Mouse (Mus musculus): ENCODE results near the gene Sertad4. TPM values are rescaled to one million over a fixed set of nuclear protein-coding genes. Genes with fewer than 3 reads are reported as not detected.

The Sertad4 gene
- total RNA-seq (2021) = 1 to 10 TPM; 4.8 to 6.3 TPM
- long read RNA-seq, experiment 1, partial matches to known transcripts = 0 of 6 reads
- long read RNA-seq, experiment 1, other reads (novel, unspliced or antisense) = 3 of 6 reads
- long read RNA-seq, experiment 2, transcript Sertad4-204 (4 exons, 3,350 nt) = major isoform, 10 of 14 reads
- long read RNA-seq, experiment 2, partial matches to known transcripts = 1 of 14 reads
- long read RNA-seq, experiment 2, other reads (novel, unspliced or antisense) = 3 of 14 reads

DNA sequence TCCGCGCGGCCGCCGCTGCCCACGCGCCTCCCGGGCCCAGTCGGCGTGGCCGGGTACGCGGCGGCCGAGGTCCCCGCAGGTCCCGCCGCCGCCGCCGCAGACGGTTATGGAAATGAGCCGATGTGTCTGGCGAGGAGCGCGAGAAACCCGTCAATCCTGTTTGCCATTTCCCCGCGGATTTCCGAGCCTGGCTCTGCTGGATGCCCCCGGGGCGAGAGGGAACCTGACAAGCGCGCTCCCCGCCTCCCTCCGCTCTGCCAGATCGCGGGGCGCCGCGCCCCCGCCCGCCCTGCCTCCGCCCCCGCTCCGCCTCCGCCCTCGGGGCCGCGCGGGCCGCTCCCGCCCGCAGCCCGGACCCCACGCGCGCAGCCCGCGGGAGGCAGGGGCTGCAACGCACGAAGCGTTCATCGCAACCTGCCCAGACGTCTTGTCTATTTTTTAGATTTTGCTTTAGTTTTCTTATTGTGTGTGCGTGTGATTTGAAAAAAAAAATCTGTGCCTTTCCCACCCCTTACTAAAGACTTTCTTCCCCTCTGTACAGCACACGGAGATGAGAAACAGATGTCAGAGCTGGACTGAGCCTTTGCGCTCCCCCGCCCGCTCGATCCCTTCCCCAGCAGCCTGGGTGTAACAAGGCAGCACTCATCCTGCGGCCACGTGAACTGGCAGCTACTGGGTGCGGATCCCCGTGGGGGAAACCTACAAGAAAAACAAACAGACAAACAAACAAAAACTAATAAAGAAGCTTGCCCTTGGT is at the start of gene Sertad4:
Gene Sertad4 (minus strand): TSS at position 283 of the 757 bp plus-strand sequence.
- intact Hi-C loops (cut with DNase I) = no loop called here
- DNase-seq = peak; percentile 66 to 76

- no peak for DNase-seq
- intact Hi-C loops (cut with DNase I) = no loop called here
These were observed 46.0 kb upstream of the Sertad4 start for GRCm38 (mm10) chr1:192901516-192901915.

GRCm38 (mm10) chr1:192900913-192901312 is 45.4 kb upstream of the Sertad4 start:
- intact Hi-C loops (cut with DNase I) = no loop called here
- no peak for DNase-seq

GRCm38 (mm10) chr1:192898742-192899141 is 43.2 kb upstream of the Sertad4 start:
- intact Hi-C loops (cut with DNase I) = loop anchor here (5.0 kb wide), 2 partner anchors 116 to 171 kb away; no protein-coding TSS in a partner anchor

GRCm38 (mm10) chr1:192897218-192897617 is 41.7 kb upstream of the Sertad4 start:
- peak; percentile 23 to 49 for DNase-seq
- intact Hi-C loops (cut with DNase I) = loop anchor here (5.0 kb wide), 2 partner anchors 115 to 170 kb away; no protein-coding TSS in a partner anchor

More at GRCm38 (mm10) chr1:192898742-192899141, 43.2 kb upstream of the Sertad4 start:
- DNase-seq = no peak

GRCm38 (mm10) chr1:192896076-192896475 is 40.5 kb upstream of the Sertad4 start:
- intact Hi-C loops (cut with DNase I) = loop anchor here (5.0 kb wide), 2 partner anchors 114 to 169 kb away; no protein-coding TSS in a partner anchor
- DNase-seq = no peak

GRCm38 (mm10) chr1:192890716-192891115 is 35.2 kb upstream of the Sertad4 start:
- no peak for DNase-seq
- intact Hi-C loops (cut with DNase I) = no loop called here

DNA sequence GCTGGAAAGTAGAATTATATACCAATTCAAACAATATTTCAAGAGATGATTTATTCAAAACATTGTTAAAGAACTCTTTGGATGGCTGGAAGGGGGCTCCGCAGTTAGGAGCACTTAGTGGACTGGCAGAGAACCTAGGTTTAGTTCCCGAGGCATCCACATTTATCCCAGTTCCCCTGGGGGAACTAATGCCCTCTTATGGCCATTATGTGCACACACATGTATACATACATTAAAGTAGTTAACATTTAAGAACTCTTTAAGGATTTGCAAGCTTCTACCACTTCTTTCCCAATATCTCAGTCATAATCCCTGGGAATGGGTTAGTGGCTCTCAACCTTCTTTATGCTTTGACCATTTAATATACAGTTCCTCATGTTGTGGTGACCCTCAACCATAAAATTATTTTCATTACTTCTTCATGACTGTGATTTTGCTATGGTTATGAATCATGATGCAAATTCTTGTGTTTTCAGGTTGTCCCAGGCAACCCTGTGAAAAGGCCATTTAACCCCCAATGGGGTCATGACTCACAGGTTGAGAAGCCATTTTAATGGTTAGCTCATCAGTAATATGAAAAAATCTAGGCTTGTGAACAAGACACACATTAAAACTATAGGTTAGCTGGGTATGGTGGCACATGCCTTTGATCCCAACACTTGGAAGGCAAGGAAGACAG is 27.2 kb upstream of the Sertad4 start:
- no peak for DNase-seq
- intact Hi-C loops (cut with DNase I) = no loop called here

DNA sequence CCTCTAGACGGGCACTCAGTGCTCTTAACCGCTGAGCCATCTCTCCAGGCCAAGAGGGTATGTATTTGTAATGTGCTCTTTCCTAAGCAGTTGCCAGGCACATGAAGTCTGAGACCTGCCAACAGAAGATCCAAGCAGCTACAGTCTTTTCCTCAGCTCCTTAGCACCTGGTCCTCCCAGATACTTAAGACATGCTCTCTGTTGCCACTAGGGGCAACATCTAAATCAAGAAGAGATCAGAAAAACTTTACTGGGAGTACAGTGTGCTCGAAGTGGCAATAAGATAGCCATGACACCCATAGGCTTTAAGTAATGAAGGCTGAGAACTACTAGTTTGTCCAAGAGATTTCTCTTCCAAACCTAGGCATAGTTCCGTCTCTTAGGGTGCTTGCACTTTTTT is 24.6 kb upstream of the Sertad4 start:
- DNase-seq = no peak
- intact Hi-C loops (cut with DNase I) = no loop called here

GRCm38 (mm10) chr1:192879086-192879580 is 23.6 kb upstream of the Sertad4 start:
- intact Hi-C loops (cut with DNase I) = no loop called here
- no peak for DNase-seq

GRCm38 (mm10) chr1:192872841-192873240 is 17.3 kb upstream of the Sertad4 start:
- intact Hi-C loops (cut with DNase I) = no loop called here
- no peak for DNase-seq

DNA sequence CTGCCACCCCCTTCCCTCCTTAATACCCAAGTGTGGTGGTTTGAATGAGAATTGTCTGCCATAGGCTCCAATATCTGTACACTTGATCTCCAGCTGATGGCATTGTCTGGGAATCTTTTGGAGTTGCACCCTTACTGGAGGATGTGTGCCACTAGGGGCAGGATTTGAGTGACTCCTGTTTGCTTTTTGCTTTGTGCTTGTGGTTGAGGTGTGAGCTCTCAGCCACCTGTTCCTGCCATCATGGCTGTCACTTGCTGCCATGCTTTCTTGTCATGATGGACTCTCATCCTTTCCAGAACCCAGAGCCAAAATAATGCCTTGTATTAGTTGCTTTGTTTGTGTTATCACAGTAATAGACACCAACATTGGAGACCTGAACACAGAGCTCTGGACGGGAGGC is 14.2 kb upstream of the Sertad4 start:
- intact Hi-C loops (cut with DNase I) = no loop called here
- DNase-seq = no peak

DNA sequence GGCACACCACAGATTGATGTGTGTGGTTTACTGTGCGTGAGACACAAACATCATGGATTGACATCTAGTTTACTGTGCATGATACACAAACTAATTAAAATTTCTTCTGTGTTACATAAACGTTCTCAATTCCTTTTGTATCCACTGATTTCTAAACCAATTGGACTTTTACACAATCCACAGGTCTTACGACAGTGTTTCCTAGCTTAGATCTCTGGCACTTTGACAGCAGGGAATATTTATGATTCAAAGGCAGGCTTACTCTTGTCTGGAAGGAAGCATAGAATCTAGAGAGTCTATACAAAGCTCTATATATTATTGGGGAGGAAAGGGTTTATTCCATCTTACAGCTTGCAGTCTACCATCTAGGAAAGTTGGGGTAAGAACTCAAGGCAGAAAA is 8.9 kb upstream of the Sertad4 start:
- intact Hi-C loops (cut with DNase I) = no loop called here
- no peak for DNase-seq

DNA sequence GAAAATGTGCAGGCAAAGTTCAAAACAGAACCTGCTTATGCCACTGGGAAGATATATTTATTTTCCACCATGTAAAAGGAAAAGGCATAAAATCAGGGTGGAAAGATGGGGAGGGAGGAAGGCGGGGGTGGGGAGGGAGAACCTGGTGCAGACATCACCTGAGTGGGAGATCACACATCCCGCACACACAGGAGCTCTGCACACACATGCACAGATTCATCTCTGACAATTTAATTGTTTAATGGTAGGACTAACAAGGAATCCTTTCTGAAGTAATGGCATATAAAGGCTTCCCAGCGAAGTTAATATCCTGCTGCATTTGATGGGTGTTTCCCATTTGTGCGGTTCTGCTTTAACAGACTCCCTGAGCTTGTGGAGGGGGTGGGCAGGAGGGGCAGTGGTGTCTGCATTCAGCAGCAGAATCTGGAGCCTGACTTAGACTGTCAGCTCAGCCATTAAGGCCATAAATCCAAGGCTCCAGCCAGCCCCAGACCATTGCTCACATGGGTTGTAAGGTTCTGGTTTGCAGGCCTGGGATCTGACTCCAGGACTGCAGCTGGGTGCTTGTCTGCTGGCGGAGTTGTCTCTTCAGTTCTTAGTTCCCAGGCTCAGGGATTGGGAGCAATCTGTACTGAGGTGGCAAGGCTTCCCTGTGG is 5.9 kb upstream of the Sertad4 start:
- intact Hi-C loops (cut with DNase I) = no loop called here
- DNase-seq = no peak

- intact Hi-C loops (cut with DNase I) = no loop called here
- no peak for DNase-seq
These were observed 4.7 kb upstream of the Sertad4 start for GRCm38 (mm10) chr1:192860273-192860672.

DNA sequence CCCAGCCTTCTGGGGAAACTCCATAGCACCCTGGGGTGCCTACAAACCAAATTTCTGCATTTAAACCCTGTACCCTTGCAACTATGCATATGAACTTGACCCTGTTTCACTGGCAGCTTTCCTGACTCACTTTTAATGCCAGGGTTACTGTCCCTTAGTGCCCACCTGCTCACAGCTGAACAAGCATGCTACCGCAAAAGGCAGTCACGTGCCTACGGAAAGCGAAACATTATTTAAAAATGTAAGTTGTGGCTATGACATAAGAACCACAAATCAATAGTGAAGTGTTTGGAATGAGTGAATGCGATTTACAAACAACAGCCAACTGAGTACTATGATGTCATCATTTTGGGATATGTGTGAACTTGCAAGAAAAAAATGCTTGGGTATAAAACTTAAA is 2.0 kb upstream of the Sertad4 start:
- intact Hi-C loops (cut with DNase I) = no loop called here
- DNase-seq = no peak

- intact Hi-C loops (cut with DNase I) = no loop called here
- DNase-seq = no peak
These were observed 1.4 kb upstream of the Sertad4 start for GRCm38 (mm10) chr1:192856931-192857330.

DNA sequence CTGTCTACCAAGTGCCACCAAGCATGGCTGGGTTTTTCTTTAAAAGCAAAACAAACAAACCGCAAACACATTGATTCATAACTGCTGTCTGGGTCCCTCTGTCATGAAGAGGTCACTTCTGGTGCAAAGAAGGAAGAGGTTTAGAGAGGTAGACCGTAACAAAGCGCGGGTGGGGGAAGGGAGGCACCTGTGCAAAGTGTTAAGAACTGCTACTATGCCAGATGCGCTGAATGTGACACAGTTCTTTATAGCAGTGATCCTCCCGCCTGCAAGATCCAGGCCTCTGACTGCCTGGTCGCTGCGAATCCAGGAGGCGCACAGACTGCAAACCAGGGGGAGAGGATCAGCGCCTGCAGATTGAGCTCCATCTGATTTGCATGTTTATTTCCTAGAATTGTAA is 855 bp upstream of the Sertad4 start:
- DNase-seq = no peak
- intact Hi-C loops (cut with DNase I) = no loop called here

DNA sequence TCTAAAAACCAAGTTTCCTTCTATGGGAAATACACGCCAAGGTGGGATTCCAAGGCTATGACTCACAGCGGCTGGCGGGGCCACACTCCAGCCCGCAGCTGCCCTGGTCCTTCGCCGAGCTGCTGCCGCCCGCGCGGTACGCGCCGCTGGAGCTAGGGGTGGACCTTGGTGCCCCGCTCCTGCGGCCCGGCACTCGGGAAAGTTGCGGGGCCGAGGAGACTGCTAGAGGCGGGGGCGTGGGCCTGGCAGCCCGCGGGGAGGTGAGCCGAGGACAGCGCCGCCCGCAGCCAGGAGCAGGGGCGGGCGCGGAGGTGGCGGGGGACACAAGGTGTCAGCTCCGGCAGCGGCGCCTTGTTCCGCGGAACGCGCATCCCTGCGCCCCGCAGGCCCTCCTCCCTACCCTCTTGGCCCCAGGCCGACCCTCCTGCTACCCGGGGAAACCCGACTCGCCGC is 711 bp downstream of the Sertad4 start:
- peak; percentile 65 to 72 for DNase-seq
- intact Hi-C loops (cut with DNase I) = loop anchor here (5.0 kb wide), 1 partner anchor 68 kb away; no protein-coding TSS in a partner anchor

Data from heart, postnatal 14 days (tissue).